Mouse (Mus musculus) cerebellum, adult 8-10 months (tissue): Measurements from ENCODE around the gene Mien1.

ENCODE experiments used
- DNase-seq: peaks from one replicate; pipeline ENCODE4 v3.0.0; 2022

The Mien1 gene

DNA sequence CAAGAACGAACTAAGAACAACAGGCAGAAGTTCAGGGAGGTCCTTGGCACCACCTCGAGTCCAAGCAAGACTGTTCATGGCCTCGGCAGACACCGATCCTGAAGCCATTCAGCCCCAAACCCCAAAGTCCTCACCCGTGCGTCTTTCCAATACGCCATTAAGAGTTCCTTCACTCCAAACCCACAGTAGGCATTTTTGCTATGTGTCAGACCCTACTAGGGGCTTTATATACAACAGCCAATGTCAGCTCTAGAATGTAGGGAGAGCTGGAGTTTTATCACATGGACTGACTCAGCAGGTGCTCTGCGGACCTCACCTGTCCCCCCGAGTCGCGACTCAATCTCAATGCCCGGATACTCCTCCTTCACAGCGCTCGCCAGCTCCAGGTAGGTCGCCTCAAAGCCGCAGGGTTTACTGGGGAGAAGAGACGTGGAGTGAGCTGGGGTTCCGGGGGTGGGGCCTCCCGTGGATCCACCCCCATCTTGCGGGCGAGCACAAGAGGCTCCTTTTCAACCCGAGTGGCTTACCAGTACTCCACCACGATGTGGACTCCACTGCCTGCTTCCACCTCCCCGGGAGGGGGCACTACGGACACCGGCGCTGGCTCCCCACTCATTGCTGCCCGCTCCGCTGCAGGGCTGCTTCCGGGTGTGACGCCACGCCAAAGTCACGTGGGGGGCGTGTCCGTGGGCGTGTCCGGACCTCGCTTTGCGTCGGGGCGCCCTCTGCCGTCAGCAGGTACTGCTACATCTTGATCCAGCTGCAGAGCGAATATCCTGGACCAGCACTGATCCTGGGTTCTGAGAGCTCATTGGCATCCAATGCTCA, at the start of gene Mien1:
Gene Mien1 (minus strand): TSS at position 661 of the 828 bp plus-strand sequence.
- peak; percentile 98 for DNase-seq

DNA sequence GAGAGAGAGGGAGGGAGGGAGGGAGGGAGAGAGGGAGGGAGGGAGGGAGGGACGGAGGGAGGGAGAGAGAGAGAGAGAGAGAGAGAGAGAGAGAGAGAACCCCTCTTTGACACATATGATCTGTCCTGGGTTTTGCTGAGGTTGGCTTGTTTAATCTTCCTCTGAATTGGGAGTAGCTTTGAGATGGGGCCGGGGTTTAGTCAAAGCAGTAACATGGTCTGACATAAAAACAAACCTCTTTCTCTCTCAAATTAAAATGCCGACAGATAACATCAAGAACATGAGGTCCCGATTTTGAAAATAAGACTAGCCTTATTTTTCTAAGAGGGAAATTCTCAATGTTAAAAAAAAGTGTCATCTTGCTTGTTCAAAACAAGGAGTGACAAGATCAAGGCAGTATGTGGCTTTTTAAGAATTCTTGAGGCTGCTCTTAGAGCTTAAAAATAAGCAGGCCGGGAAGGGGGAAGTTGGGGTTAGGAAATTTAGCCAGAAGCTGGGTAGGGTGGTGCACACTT, 48.8 kb upstream of the Mien1 start:
- DNase-seq = no peak

- no peak for DNase-seq
Observed at GRCm38 (mm10) chr11:98485749-98486148, 47.0 kb upstream of the Mien1 start.

DNA sequence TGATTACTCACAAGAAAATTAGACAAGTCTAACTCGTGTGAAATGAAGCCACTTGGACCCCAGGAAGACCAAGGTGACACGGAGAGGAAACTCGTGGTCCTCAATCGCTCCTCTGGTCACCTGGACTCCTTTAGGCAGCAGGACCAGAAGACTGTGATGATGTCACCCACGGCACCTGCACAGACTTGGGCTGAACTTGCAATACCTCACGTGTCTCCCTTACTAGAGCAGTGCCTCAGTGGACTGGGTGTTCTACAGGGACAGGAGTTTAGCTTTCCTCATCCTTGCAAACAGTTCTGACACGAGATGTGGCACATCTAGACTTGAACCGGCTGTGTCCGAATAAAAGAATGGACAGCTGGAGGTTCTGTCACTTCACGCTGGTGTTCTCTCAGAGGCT, 43.3 kb upstream of the Mien1 start:
- DNase-seq = no peak

GRCm38 (mm10) chr11:98481231-98481630, 42.4 kb upstream of the Mien1 start:
- DNase-seq = no peak

DNA sequence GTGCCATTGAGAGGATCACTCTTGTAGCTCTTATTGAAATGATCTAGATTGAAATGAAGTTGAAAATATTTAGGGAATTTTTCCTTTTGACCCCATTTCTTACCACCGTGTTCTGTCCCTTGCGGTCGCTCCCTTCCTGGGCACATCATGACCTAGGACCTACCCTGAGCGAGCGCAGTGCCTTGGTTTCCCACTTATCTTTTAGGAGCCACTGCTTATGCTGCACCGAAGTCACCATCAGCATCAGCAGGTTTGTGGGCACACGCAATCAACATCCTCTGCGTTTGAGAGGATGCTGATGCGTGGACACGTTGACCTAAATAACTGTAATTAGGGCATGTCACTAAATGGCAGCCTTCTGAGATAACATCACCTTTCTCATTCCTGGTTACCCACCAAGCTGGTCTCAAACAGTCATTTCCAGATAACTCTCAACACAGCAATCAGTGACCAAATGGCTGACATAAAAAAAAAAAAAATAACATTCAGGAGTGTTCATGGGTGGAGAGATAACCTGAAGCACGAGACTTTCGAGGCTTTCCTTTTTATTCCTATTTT, 41.2 kb upstream of the Mien1 start:
- no peak for DNase-seq

DNA sequence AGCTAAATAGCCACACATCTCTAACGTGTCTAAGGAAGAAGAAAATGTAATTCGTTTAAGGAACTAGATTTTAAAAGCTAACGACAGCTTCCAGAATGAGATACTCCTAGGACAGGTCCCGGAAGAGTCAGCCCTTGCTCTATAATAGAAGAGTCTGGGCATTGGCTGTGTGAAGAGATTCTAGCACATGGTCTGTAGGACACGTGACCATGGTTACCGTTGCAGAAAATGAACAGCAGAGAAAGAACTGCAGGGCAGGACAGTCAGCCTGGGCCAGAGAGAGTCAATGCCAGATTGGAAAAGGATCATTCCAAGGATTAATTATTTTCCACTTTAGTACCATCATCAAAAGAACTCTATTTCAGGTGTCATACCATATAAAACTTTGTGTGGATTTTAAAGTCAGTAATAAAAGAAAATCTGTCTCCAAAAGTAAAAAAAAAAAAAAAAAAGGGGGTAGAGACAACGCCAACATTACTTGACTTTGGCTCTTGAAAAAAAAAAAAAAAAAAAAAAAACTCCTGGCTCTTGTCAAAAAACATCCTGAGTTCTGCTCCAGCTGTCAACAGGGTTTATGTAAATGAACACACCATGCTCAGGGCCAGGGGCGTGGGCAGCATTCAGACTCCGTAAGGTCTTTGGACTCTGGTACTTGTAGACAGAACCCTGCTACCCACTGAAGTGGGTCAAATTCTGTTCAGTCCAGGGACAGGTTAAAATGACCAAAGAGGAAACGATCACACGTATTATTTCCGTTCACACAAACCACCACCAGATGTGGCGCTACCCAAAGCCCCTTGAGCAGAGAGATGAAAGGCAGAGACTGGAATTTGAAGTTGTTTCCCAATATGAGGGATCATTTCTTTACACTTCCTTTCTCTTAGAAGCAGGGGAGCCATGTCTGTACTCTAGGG, 40.5 kb upstream of the Mien1 start:
- no peak for DNase-seq

DNA sequence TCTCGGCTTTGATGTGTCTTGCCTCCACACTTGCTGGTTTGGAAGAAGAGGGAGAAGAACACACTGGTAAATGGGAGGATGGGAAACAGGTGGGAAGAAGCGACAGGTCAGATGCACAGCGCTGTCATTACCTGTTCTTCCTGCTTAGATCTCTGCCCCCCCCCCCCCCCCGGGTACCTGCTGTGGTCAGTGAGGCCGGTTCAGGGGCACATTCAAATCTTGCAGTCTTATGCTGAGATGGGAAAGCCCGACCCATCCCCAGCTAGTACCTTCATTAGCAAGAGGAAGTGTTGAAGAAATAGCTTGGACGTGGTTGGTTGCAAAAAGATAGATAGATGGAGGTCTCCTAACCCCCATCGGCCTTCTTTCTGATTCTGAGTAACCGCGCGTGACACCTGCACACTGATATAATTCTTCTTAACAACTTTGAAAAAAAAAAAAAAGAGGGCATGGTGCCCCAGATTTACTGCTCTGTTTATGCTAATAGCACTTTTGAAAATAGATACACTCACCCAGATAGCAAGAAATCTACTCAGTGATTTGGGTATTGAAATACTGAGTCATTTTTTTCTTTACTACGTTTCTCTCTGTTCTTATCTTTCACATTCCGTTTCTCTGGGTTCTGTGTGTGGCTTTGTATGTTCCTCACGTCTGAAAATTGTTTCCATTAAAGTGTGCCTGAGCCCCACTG, 38.4 kb upstream of the Mien1 start:
- no peak for DNase-seq

- no peak for DNase-seq
Observed at GRCm38 (mm10) chr11:98476434-98476807, 37.6 kb upstream of the Mien1 start.

DNA sequence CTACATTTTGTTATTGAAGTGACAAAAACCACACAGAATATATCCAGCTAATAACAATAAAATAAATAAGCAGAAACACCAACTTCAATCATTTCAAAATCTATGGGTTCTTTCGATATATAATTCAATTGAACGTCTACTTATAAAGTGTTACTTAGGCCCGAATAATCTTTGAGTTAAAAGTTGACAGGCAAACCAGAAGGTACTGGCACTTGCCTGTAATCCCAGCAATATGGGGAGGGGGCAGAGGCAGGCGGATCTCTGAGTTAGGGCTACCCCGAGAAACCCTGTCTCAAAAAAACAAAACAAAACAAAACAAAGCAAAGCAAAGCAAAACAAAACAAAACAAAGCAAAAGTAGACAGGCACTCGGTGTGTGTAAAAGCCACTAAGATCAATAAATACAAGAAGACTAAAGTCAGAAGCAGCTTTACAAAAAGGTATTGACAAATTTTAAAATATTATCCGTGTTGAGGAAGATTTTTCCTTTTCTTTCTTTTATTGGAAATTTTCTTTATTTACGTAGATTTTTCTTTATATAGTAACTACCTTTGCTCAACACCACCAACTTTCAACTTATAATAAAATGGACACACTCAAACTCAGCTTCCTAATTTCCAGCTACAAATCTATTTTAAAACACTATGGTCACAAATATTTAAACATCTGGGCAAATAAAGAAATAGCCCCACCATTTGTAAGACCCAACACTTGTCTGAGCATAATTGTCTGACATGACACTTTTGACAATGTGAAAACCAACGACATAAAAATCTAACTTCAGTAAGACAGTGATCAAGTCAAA, 37.0 kb upstream of the Mien1 start:
- DNase-seq = no peak

DNA sequence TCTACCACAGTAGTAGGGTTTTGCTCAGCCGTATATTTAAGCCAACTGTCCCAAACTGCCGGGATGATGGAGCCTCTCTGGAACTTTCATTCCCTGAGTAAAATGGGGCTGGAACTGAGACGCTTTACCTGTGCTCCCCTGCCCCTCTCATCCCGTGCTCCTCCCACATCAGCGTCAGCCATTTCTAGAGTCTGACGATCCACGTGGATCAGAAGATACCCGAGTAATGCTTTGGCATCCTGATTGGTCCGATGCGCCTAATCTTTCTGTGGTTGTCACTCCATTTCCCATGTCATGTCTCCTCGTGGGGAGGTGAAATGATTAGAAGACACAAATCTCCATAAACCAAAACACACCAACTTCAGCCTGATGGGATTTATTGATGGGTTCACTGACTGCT, 36.2 kb upstream of the Mien1 start:
- DNase-seq = no peak

DNA sequence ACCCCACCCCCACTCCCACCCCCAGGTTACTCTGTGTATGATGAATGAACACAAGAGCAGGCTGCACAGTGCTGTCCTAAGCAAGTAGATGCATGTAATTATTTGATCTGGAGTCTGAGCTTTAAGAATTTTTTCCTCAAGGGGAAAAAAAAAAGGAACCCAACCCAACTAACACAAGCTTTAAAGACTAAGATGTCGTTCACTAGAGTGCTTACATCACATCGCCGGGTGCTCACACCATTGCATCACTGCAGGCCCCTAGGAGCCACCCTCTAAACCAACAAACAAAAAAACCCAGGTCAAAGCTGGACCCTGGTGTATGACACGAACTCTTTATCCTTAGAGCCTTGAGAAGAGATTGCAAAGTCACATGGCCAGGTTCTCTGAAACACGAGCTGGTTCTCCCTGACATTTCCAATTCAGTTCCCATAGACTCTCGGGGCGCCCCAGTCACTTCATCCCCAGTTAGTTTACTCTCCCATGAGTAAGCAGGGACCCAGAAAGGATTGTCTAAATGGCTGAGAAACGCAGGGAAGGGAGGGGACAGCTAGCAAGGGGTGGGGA, 35.2 kb upstream of the Mien1 start:
- DNase-seq = no peak

DNA sequence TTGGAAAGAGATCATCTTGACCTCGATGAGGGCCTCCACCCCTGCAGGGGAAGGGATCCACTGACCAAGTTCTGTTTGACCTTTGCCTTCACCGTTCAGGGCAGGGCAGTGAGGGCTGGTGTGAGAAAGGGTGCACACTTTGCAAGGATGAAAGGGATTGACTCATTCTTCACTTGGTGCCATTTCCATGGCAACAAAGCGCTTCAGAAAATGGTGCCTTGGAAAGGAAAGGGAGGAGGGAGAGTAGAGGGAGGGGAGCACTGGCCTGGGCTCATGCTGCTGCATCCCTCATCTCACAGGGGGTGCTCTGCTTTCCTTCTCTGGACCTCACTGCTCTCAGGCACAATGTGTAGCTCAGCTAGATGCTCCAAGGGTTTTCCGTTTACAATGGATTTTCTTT, 33.9 kb upstream of the Mien1 start:
- DNase-seq = no peak

- DNase-seq = no peak
Observed at GRCm38 (mm10) chr11:98470795-98471194, 32.0 kb upstream of the Mien1 start.

DNA sequence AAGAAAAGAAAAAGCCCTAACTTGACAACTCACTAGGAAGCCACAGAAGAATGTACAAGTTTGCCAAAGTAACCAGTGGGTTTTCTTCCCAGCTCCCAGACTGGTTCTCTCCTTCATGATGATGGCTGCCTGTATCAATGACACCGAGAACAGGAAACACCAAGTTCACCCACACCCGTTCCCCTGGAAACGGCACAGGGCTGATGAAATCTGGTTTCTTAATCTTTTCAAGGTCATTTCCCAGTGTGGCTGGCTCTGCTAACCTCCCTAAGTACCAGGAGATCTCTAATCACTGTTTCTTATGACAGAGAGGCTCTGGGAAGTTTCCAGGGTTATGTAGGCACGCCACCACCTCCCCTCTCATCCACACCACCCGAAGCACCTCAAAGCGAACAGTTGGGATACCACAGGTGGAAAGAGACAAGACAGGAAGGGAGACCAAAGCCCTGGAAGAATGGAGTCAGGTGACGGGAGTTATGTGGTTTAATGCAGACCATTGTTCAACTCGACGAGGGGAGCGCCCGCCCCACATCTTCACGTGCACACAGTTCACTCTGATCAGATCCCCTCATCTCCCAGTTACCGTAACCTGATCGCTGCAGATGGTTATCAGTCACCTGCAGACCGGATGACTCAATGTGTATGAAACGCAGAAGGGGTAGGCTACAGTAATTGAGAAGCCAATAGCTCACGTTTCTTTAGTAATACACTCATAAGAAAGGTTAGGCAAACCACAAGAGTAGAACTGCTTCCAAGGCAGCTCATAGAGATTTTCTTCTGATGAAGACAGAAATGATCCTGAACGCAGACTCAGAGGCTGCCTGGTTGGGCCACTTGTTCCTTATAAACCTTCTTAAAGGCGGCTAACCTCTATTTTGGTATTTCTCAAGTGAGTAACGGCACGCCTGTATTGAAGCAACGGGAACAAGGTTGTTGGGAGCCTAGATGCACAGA, 31.2 kb upstream of the Mien1 start:
- DNase-seq = no peak

DNA sequence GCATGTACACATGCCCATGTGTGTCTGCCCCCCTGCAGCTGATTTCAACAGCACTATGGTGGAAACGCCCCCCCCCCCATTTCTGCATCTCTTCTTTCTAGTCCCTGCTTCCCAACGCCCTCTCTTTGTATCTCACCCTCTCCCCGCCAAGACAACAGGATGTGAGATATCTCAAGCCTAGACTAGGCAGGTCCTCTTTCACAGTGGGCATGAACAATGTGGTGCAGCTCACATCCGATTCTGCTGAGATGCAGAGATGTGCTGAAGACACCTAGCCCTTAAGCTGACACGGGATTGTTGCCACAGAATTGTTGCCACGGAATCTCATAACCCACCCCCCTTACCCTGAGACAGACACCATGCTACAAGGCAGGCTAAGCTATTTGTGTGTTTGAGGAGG, 25.7 kb upstream of the Mien1 start:
- DNase-seq = no peak

- no peak for DNase-seq
Observed at GRCm38 (mm10) chr11:98463911-98464310, 25.1 kb upstream of the Mien1 start.

DNA sequence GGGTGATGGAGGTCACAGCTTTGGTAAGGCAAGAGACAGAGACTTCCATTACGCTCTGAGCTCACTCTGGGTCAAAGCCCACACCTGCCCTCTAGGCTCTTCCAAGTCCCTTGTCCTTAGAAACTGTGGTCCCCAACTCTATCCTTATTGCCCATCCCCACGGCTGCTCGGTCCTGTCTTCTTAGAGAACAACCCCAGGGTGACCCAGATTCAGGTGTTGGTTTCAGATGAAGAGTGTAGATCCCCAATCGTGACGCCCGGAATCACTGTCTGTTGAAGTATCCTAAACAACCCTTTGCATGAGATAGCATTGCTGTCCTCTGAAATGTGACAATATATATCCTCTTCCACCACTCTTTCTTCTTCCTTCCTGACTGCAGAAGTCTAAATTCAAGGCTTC, 23.5 kb upstream of the Mien1 start:
- DNase-seq = no peak

GRCm38 (mm10) chr11:98461109-98461720, 22.4 kb upstream of the Mien1 start:
- DNase-seq = no peak

DNA sequence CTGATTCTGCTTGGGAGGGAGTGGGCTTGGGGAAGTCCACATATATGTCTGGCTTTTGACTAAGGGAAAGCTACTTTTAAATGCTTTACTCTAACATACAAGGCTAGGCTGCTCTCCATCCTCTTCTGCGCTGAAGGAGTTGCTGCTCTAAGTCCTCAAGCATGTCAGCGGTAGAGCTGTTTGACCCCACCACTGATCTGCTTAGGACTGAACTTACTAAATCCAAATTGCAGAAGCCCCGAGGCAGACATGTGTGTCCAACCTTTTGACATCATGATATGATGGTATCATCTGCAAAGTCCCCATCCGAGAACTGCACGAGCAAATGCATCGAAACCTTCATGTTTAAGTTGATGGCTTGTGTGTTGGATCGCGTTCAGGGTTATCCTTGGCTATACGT, 21.1 kb upstream of the Mien1 start:
- DNase-seq = no peak
